Comparison of ENCODE assay signal across 15 mouse cellular contexts in genomic region chr10:41040530-41041085, GRCm38 (mm10). TPM values are rescaled to one million over a fixed set of nuclear protein-coding genes. Genes with fewer than 3 reads are reported as not detected.
A peak's percentile ranks its signal among the peaks of the same experiment; 100 is the strongest.
DNase-seq lines count a peak whose midpoint lies in the region; ATAC-seq lines count a peak whose summit lies in the region.
"Had no signal": no experiment of that assay in that cellular context is flagged by ENCODE, and none has a peak within 500 bp of the region (broad histone marks: within the 10 kb centered on the region; RNA-seq: fewer than 3 reads in every experiment).

No protein-coding gene starts in this region.

- no peak overlapping the region for H3K4me3 ChIP-seq in heart, embryonic 11.5 days (ENCODE audit: low read depth, low read length)
- no peak overlapping the region for H3K4me3 ChIP-seq in midbrain, embryonic 13.5 days (replicated peaks)
- H3K4me3 ChIP-seq in midbrain, embryonic 14.5 days (replicated peaks; ENCODE audit: low read depth, low read length) = no peak overlapping the region
- H3K4me3 ChIP-seq in liver, embryonic 12.5 days = no peak overlapping the region
- H3K4me3 ChIP-seq: limb, embryonic 15.5 days; midbrain, embryonic 12.5 days had no signal

- H3K27me3 ChIP-seq in heart, embryonic 11.5 days (ENCODE audit: control insufficient read depth, insufficient read depth, low read length) = no peaks in the 10 kb centered on the region
- H3K27me3 ChIP-seq in midbrain, embryonic 13.5 days = no peaks in the 10 kb centered on the region
- H3K27me3 ChIP-seq in midbrain, embryonic 14.5 days (ENCODE audit: control insufficient read depth, insufficient read depth, low read length) = no peaks in the 10 kb centered on the region
- H3K27me3 ChIP-seq in liver, embryonic 12.5 days (replicated peaks) = no peaks in the 10 kb centered on the region; the same call in 1 of the 2 replicates
- H3K27me3 ChIP-seq: limb, embryonic 15.5 days; midbrain, embryonic 12.5 days had no signal

- intact Hi-C loops in heart, postnatal 10 days (cut with DNase I) = no loop called here

- no peaks in the 10 kb centered on the region for H3K9me3 ChIP-seq in heart, embryonic 11.5 days (replicated peaks; ENCODE audit: control insufficient read depth, low read length)
- H3K9me3 ChIP-seq in midbrain, embryonic 13.5 days = no peaks in the 10 kb centered on the region
- H3K9me3 ChIP-seq in midbrain, embryonic 14.5 days (ENCODE audit: control insufficient read depth, low read length) = no peaks in the 10 kb centered on the region
- no peaks in the 10 kb centered on the region for H3K9me3 ChIP-seq in liver, embryonic 12.5 days (replicated peaks)
- H3K9me3 ChIP-seq: limb, embryonic 15.5 days; midbrain, embryonic 12.5 days had no signal

- no peak for DNase-seq in heart, postnatal 10 days
- no peak for DNase-seq in midbrain, embryonic 14.5 days
- DNase-seq in yolk sac, embryonic 10.5 days (ENCODE audit: low spot score) = peak; percentile 21
- no peak for DNase-seq in gastrocnemius, postnatal 4 days (ENCODE audit: low spot score in 2 of 2)
- DNase-seq: adrenal gland, postnatal 10 days; embryo, embryonic 11 days; thymus, adult 18-20 months had no signal

- H3K27ac ChIP-seq in heart, embryonic 11.5 days (ENCODE audit: low read depth, low read length) = no peak overlapping the region
- H3K27ac ChIP-seq in midbrain, embryonic 13.5 days = no peak overlapping the region
- no peak overlapping the region for H3K27ac ChIP-seq in midbrain, embryonic 14.5 days (replicated peaks; ENCODE audit: low read depth, low read length)
- H3K27ac ChIP-seq in liver, embryonic 12.5 days = no peak overlapping the region
- H3K27ac ChIP-seq: limb, embryonic 15.5 days; midbrain, embryonic 12.5 days had no signal

- ATAC-seq in heart, embryonic 11.5 days (replicated peaks; ENCODE audit: insufficient number of reproducible peaks, low FRiP score, low TSS enrichment) = peak; percentile 85
- ATAC-seq in midbrain, embryonic 13.5 days = peak; percentile 69
- no peak for ATAC-seq in midbrain, embryonic 14.5 days (ENCODE audit: low FRiP score, low TSS enrichment)
- ATAC-seq in liver, embryonic 12.5 days = peak; percentile 71
- ATAC-seq in monocyte, adult 5-6 weeks (replicated peaks; ENCODE audit: insufficient number of reproducible peaks, low FRiP score, low TSS enrichment, poor library complexity, severe bottlenecking) = no peak

- H3K9ac ChIP-seq in heart, embryonic 11.5 days (ENCODE audit: low read depth, low read length) = no peak overlapping the region
- H3K9ac ChIP-seq in midbrain, embryonic 13.5 days (replicated peaks) = no peak overlapping the region
- H3K9ac ChIP-seq in midbrain, embryonic 14.5 days (replicated peaks; ENCODE audit: low read length) = no peak overlapping the region
- 0 out of 2 replicates have a peak overlapping the region, but pooled peaks have one; percentile 13 for H3K9ac ChIP-seq in liver, embryonic 12.5 days
- H3K9ac ChIP-seq: limb, embryonic 15.5 days; midbrain, embryonic 12.5 days had no signal

- no peak overlapping the region for H3K4me2 ChIP-seq in heart, embryonic 11.5 days
- H3K4me2 ChIP-seq in midbrain, embryonic 13.5 days (replicated peaks) = no peak overlapping the region
- H3K4me2 ChIP-seq in midbrain, embryonic 14.5 days (ENCODE audit: low read length) = no peak overlapping the region
- H3K4me2 ChIP-seq in liver, embryonic 12.5 days = no peak overlapping the region
- H3K4me2 ChIP-seq: limb, embryonic 15.5 days; midbrain, embryonic 12.5 days had no signal

- H3K4me1 ChIP-seq in heart, embryonic 11.5 days (ENCODE audit: control insufficient read depth, insufficient read depth, low read length) = no peaks in the 10 kb centered on the region
- peaks cover 21% of the 10 kb centered on the region for H3K4me1 ChIP-seq in midbrain, embryonic 13.5 days (replicated peaks)
- 0 out of 2 replicates have a peak, but pooled peaks cover 19% of the 10 kb centered on the region for H3K4me1 ChIP-seq in midbrain, embryonic 14.5 days (ENCODE audit: control insufficient read depth, insufficient read depth, low read length)
- no peaks in the 10 kb centered on the region for H3K4me1 ChIP-seq in liver, embryonic 12.5 days
- H3K4me1 ChIP-seq: limb, embryonic 15.5 days had no signal

- H3K36me3 ChIP-seq in heart, embryonic 11.5 days (ENCODE audit: control insufficient read depth, insufficient read depth, low read length) = no peaks in the 10 kb centered on the region
- no peaks in the 10 kb centered on the region for H3K36me3 ChIP-seq in midbrain, embryonic 13.5 days
- H3K36me3 ChIP-seq in midbrain, embryonic 14.5 days (ENCODE audit: control insufficient read depth, insufficient read depth, low read length) = no peaks in the 10 kb centered on the region
- no peaks in the 10 kb centered on the region for H3K36me3 ChIP-seq in liver, embryonic 12.5 days
- H3K36me3 ChIP-seq: limb, embryonic 15.5 days; midbrain, embryonic 12.5 days had no signal

RNA-seq across cellular contexts. Expression of gene Gpr6, which starts 31.5 kb away (rescaled TPM):
- not detected in 2 replicates for polyA plus RNA-seq in heart, embryonic 11.5 days (2014; fragmentation: Nextera tagmentation; extraction: Ambion mirVana)
- not detected for total RNA-seq in heart, postnatal 10 days (2021)
- 1.6 and 1.8 TPM in 2 replicates for polyA plus RNA-seq in midbrain, embryonic 13.5 days (2015; fragmentation: Nextera tagmentation; extraction: Ambion mirVana)
- polyA plus RNA-seq in midbrain, embryonic 14.5 days (2014; fragmentation: Nextera tagmentation; extraction: Ambion mirVana) = 3.5 and 4.3 TPM in 2 replicates
- polyA plus RNA-seq in liver, embryonic 12.5 days (2016; fragmentation: Nextera tagmentation; extraction: Ambion mirVana) = not detected in 2 replicates
- not detected in 3 replicates for total RNA-seq in monocyte, adult 5-6 weeks (2017)
- not detected for total RNA-seq in gastrocnemius, postnatal 4 days (2021)
- total RNA-seq: adrenal gland, postnatal 10 days had no signal
- polyA plus RNA-seq: heart, embryonic 16.5 days; kidney, embryonic 14.5 days; limb, embryonic 15.5 days had no signal

Comparison
In these comparisons a context has a peak if more than half of its experiments do, and no peak if none do; other contexts are left out.
1. ATAC-seq: peak in heart, embryonic 11.5 days (single experiment), midbrain, embryonic 13.5 days (single experiment) and liver, embryonic 12.5 days (single experiment); none in midbrain, embryonic 14.5 days (single experiment) and monocyte, adult 5-6 weeks (single experiment).